Mouse (Mus musculus) brown adipose tissue, adult 24 weeks (tissue): Measurements from ENCODE around the gene Pick1. TPM values are rescaled to one million over a fixed set of nuclear protein-coding genes. Genes with fewer than 3 reads are reported as not detected.

Experiments
- polyA plus RNA-seq: library from polyadenylated mRNA; stranded (reverse); fragments of >200 nt; gene quantifications from 2 replicates; pipeline ENCODE4 v1.2.4, GENCODE M21; 2012; ENCODE audit not compliant: missing spikeins, insufficient read depth, insufficient read length

Pick1 gene
- polyA plus RNA-seq, 1 experiment, result 13.0 TPM

Other genes starting within 250 kb of the Pick1 start
- 128 and 153 TPM in 2 replicates for gene H1f0, start 200.7 kb upstream of the Pick1 start, polyA plus RNA-seq
- not detected in 2 replicates for gene Galr3, start 187.3 kb upstream of the Pick1 start, polyA plus RNA-seq
- gene Ankrd54, start 166.3 kb upstream of the Pick1 start, polyA plus RNA-seq, result 5.7 and 8.7 TPM in 2 replicates
- 177 and 198 TPM in 2 replicates for gene Eif3l, start 154.0 kb upstream of the Pick1 start, polyA plus RNA-seq
- gene Micall1, start 120.3 kb upstream of the Pick1 start, polyA plus RNA-seq, result 20.2 and 21.8 TPM in 2 replicates
- 173 and 185 TPM in 2 replicates for gene Polr2f, start 88.2 kb upstream of the Pick1 start, polyA plus RNA-seq
- 2.1 TPM in 1 of 2 replicates, not detected in the other for gene 1700088E04Rik, start 87.9 kb upstream of the Pick1 start, polyA plus RNA-seq
- gene Sox10, start 63.9 kb upstream of the Pick1 start, polyA plus RNA-seq, result 0.48 and 1.5 TPM in 2 replicates
- gene Gm49486, start 218 bp downstream of the Pick1 start, polyA plus RNA-seq, result 1.2 TPM in 1 of 2 replicates, not detected in the other
- not detected in 2 replicates for gene Slc16a8, start 25.6 kb downstream of the Pick1 start, polyA plus RNA-seq
- 0.54 and 1.1 TPM in 2 replicates for gene Baiap2l2, start 56.4 kb downstream of the Pick1 start, polyA plus RNA-seq
- 11.6 and 13.4 TPM in 2 replicates for gene Pla2g6, start 99.2 kb downstream of the Pick1 start, polyA plus RNA-seq
- gene Maff, start 117.4 kb downstream of the Pick1 start, polyA plus RNA-seq, result 9.8 and 11.4 TPM in 2 replicates
- 60.3 and 71.0 TPM in 2 replicates for gene Tmem184b, start 174.4 kb downstream of the Pick1 start, polyA plus RNA-seq
- gene Csnk1e, start 226.4 kb downstream of the Pick1 start, polyA plus RNA-seq, result 17.4 and 24.8 TPM in 2 replicates